22 mouse cellular contexts compared by ENCODE assay signal in genomic region chr12:40843474-40844080, GRCm38 (mm10).
DNase-seq lines count a peak whose midpoint lies in the region; ATAC-seq and TF ChIP-seq lines count a peak whose summit lies in the region.
"Had no signal": no experiment of that assay in that cellular context is flagged by ENCODE, and none has a peak within 500 bp of the region (broad histone marks: within the 10 kb centered on the region; RNA-seq: fewer than 3 reads in every experiment).

No protein-coding gene starts in this region.

- no peaks in the 10 kb centered on the region for H3K9me3 ChIP-seq in intestine, embryonic 15.5 days
- H3K9me3 ChIP-seq in intestine, embryonic 16.5 days (ENCODE audit: control insufficient read depth, low read length): no peaks in the 10 kb centered on the region
- no peaks in the 10 kb centered on the region for H3K9me3 ChIP-seq in E14TG2a.4 (ENCODE audit: low read length)
- no peaks in the 10 kb centered on the region for H3K9me3 ChIP-seq in liver, embryonic 13.5 days (replicated peaks)
- H3K9me3 ChIP-seq in kidney, embryonic 15.5 days (replicated peaks): no peaks in the 10 kb centered on the region
- H3K9me3 ChIP-seq: hindbrain, embryonic 12.5 days; limb, embryonic 10.5 days; midbrain, embryonic 15.5 days had no signal

- H3K4me1 ChIP-seq in intestine, embryonic 15.5 days (replicated peaks): no peaks in the 10 kb centered on the region
- 0 out of 2 replicates have a peak, but pooled peaks cover 2% of the 10 kb centered on the region for H3K4me1 ChIP-seq in intestine, embryonic 16.5 days (ENCODE audit: control insufficient read depth, insufficient read depth, low read length)
- peaks cover 33% of the 10 kb centered on the region for H3K4me1 ChIP-seq in E14TG2a.4 (replicated peaks; ENCODE audit: low read depth, low read length)
- H3K4me1 ChIP-seq in liver, embryonic 13.5 days (replicated peaks): peaks cover 33% of the 10 kb centered on the region
- H3K4me1 ChIP-seq in kidney, embryonic 15.5 days: no peaks in the 10 kb centered on the region
- H3K4me1 ChIP-seq: hindbrain, embryonic 12.5 days; limb, embryonic 10.5 days had no signal

- no peak overlapping the region for H3K9ac ChIP-seq in intestine, embryonic 15.5 days
- H3K9ac ChIP-seq in intestine, embryonic 16.5 days (ENCODE audit: low read depth, low read length): no peak overlapping the region
- peak overlapping the region; percentile 60; the same call in 1 of the 2 replicates for H3K9ac ChIP-seq in liver, embryonic 13.5 days
- H3K9ac ChIP-seq in kidney, embryonic 15.5 days: no peak overlapping the region
- H3K9ac ChIP-seq: hindbrain, embryonic 12.5 days; midbrain, embryonic 15.5 days had no signal

- peak; percentile 74 for DNase-seq in brain, embryonic 14.5 days (ENCODE audit: low read depth)
- DNase-seq in liver, embryonic 13.5 days: no peak
- no peak for DNase-seq in urinary bladder, adult 18-20 months (ENCODE audit: low spot score in 2 of 2)
- DNase-seq: adrenal gland, postnatal 10 days; cerebellum, adult 9-10 months; gastrocnemius, postnatal 36 days; kidney, adult 8-10 months; kidney, postnatal 25 days; layer of hippocampus, adult 9-11 months; lung, adult 18-20 months; lung, postnatal 14 days; right cerebral cortex, postnatal 14 days had no signal

- H3K27ac ChIP-seq in intestine, embryonic 15.5 days: no peak overlapping the region
- no peak overlapping the region for H3K27ac ChIP-seq in intestine, embryonic 16.5 days (ENCODE audit: low read length)
- H3K27ac ChIP-seq in liver, embryonic 13.5 days: peak overlapping the region; percentile 66
- H3K27ac ChIP-seq in kidney, embryonic 15.5 days: no peak overlapping the region
- H3K27ac ChIP-seq: hindbrain, embryonic 12.5 days; left cerebral cortex, adult 2 months; limb, embryonic 10.5 days; midbrain, embryonic 15.5 days had no signal

- 67% methylated on average over 3 of the region's 3 CpGs for WGBS in intestine, embryonic 15.5 days
- 63% methylated on average over 3 of the region's 3 CpGs for WGBS in intestine, embryonic 16.5 days
- 58% methylated on average over 3 of the region's 3 CpGs for WGBS in liver, embryonic 13.5 days (ENCODE audit: insufficient replicate concordance)
- WGBS in kidney, embryonic 15.5 days: 73% methylated on average over 3 of the region's 3 CpGs

- no peak for TF ChIP-seq POLR2A in brain, embryonic 14.5 days (IDR thresholded peaks at IDR 0.05; ENCODE audit: borderline replicate concordance, extremely low read depth, insufficient read depth, insufficient read length, poor library complexity, severe bottlenecking)

- no peak for TF ChIP-seq CTCF in E14TG2a.4 (conservative IDR thresholded peaks at IDR 0.05; ENCODE audit: low read length)
- TF ChIP-seq CTCF in brain, embryonic 14.5 days (IDR thresholded peaks at IDR 0.05; ENCODE audit: borderline replicate concordance, extremely low read depth, insufficient read depth, insufficient read length): no peak

- H3K36me3 ChIP-seq in intestine, embryonic 15.5 days: no peaks in the 10 kb centered on the region
- no peaks in the 10 kb centered on the region for H3K36me3 ChIP-seq in intestine, embryonic 16.5 days (ENCODE audit: control insufficient read depth, insufficient read depth, low read length)
- H3K36me3 ChIP-seq in E14TG2a.4 (ENCODE audit: insufficient read depth, low read length): no peaks in the 10 kb centered on the region
- no peaks in the 10 kb centered on the region for H3K36me3 ChIP-seq in liver, embryonic 13.5 days
- peaks cover 3% of the 10 kb centered on the region; the same call in 1 of the 2 replicates for H3K36me3 ChIP-seq in kidney, embryonic 15.5 days
- H3K36me3 ChIP-seq: limb, embryonic 10.5 days; midbrain, embryonic 15.5 days had no signal

- H3K4me2 ChIP-seq in intestine, embryonic 15.5 days (replicated peaks): no peak overlapping the region
- no peak overlapping the region for H3K4me2 ChIP-seq in intestine, embryonic 16.5 days (ENCODE audit: low read depth, low read length)
- H3K4me2 ChIP-seq in liver, embryonic 13.5 days: no peak overlapping the region
- no peak overlapping the region for H3K4me2 ChIP-seq in kidney, embryonic 15.5 days
- H3K4me2 ChIP-seq: hindbrain, embryonic 12.5 days; midbrain, embryonic 15.5 days had no signal

- no peaks in the 10 kb centered on the region for H3K27me3 ChIP-seq in intestine, embryonic 15.5 days (replicated peaks)
- no peaks in the 10 kb centered on the region for H3K27me3 ChIP-seq in intestine, embryonic 16.5 days (replicated peaks; ENCODE audit: control insufficient read depth, insufficient read depth, low read length)
- no peaks in the 10 kb centered on the region; the same call in 1 of the 2 replicates for H3K27me3 ChIP-seq in E14TG2a.4 (ENCODE audit: insufficient read depth, low read length)
- H3K27me3 ChIP-seq in liver, embryonic 13.5 days: peaks cover 16% of the 10 kb centered on the region; the same call in 1 of the 2 replicates
- H3K27me3 ChIP-seq in kidney, embryonic 15.5 days: no peaks in the 10 kb centered on the region
- H3K27me3 ChIP-seq: hindbrain, embryonic 12.5 days; midbrain, embryonic 15.5 days had no signal

- ATAC-seq in intestine, embryonic 15.5 days: peak; percentile 53; the same call in 1 of the 2 replicates
- no peak for ATAC-seq in intestine, embryonic 16.5 days
- peak; percentile 84 for ATAC-seq in liver, embryonic 13.5 days (ENCODE audit: low read depth)
- no peak for ATAC-seq in kidney, embryonic 15.5 days (replicated peaks; ENCODE audit: low FRiP score)

- H3K4me3 ChIP-seq in intestine, embryonic 15.5 days (replicated peaks): no peak overlapping the region
- H3K4me3 ChIP-seq in intestine, embryonic 16.5 days (ENCODE audit: low read length): no peak overlapping the region
- H3K4me3 ChIP-seq in E14TG2a.4 (replicated peaks; ENCODE audit: low read length): peak overlapping the region; percentile 64; the same call in 1 of the 2 replicates
- H3K4me3 ChIP-seq in liver, embryonic 13.5 days (replicated peaks): no peak overlapping the region
- H3K4me3 ChIP-seq in kidney, embryonic 15.5 days (replicated peaks): no peak overlapping the region
- H3K4me3 ChIP-seq: erythroblast, embryonic 14.5 days; hindbrain, embryonic 12.5 days; left cerebral cortex, adult 2 months; limb, embryonic 10.5 days; midbrain, embryonic 15.5 days; myocyte had no signal

Comparison
In these comparisons a context has a peak if more than half of its experiments do, and no peak if none do; other contexts are left out.
1. ATAC-seq: peak in intestine, embryonic 15.5 days (single experiment) and liver, embryonic 13.5 days (single experiment); none in intestine, embryonic 16.5 days (single experiment) and kidney, embryonic 15.5 days (single experiment).